Mouse (Mus musculus): ENCODE measurements around the gene Jsrp1. TPM values are rescaled to one million over a fixed set of nuclear protein-coding genes. Genes with fewer than 3 reads are reported as not detected.

Jsrp1 gene
- polyA plus RNA-seq, 1 experiment from 2014 or later: 0.83 TPM

DNA sequence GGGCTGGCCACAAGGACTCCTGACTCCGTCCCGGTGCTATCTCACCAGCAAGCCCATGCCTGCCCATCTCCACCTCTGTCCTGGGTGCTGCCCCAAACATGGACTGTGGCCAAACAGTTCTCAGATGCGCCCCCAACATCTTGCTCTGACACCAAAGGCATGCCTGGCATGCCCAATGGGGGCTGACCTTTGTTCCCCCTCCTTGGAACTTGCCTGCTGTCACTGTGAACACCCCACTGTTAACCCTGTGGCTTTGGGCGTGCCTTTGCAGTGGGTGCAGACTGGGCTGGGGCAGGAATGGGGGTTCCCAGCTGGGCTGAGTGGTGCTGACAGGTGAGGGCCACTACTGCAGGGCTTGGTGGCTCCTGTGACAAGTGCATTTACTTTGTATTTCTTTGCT, 19.5 kb downstream of the Jsrp1 start:
- ATAC-seq (ENCODE audit: low FRiP score): no peak
- no peaks in the 10 kb centered on the region for H3K9me3 ChIP-seq (replicated peaks)
- no peak overlapping the region for H3K4me2 ChIP-seq (replicated peaks)
- no peaks in the 10 kb centered on the region for H3K27me3 ChIP-seq
- no peak overlapping the region for H3K4me3 ChIP-seq
- H3K9ac ChIP-seq: no peak overlapping the region
- WGBS: 92% methylated on average over 4 of the region's 4 CpGs
- H3K36me3 ChIP-seq: peaks cover 73% of the 10 kb centered on the region
- H3K4me1 ChIP-seq: peaks cover 16% of the 10 kb centered on the region
- H3K27ac ChIP-seq: no peak overlapping the region

DNA sequence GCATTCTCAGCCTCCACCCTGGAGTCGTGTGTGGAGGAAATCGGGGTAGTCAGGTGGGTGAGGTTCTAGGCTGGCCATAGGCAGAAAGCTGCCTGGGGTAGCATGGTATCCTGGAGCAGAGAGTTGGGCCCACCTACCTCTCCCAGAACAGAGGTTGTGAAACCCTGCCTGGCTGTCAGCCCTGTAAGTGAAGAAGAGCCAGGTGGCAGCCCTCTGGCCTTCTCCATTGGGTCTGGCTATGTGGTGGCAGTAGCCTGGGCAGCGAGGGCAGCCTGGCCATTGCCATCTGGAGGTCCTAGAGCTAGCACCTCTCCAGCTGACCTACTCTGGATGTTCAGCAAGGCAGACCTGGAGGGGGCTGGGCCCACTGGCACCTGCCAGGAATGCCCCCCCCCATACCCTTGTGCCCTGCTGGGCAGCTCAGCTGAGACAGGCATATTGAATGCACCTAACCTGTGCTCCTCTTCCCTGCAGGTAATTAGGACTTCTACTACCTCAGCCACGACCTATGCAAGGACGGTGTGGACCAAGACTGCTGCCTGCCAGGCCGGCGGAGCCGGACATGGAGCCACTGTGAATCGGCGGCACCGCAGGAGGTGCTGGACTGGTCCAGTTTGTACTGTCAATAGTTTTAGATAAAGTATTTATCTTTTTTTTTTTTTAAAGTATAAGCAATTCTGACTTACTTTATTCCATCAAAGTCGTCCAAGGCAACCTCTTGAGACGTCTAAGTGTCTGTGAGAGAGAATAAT, 20.1 kb downstream of the Jsrp1 start:
- no peak overlapping the region for H3K4me3 ChIP-seq
- H3K9me3 ChIP-seq (replicated peaks): no peaks in the 10 kb centered on the region
- H3K27me3 ChIP-seq: no peaks in the 10 kb centered on the region
- peaks cover 16% of the 10 kb centered on the region for H3K4me1 ChIP-seq
- H3K4me2 ChIP-seq (replicated peaks): no peak overlapping the region
- 88% methylated on average over 13 of the region's 13 CpGs for WGBS
- H3K9ac ChIP-seq: no peak overlapping the region
- no peak overlapping the region for H3K27ac ChIP-seq
- ATAC-seq (ENCODE audit: low FRiP score): no peak
- H3K36me3 ChIP-seq: peaks cover 79% of the 10 kb centered on the region

DNA sequence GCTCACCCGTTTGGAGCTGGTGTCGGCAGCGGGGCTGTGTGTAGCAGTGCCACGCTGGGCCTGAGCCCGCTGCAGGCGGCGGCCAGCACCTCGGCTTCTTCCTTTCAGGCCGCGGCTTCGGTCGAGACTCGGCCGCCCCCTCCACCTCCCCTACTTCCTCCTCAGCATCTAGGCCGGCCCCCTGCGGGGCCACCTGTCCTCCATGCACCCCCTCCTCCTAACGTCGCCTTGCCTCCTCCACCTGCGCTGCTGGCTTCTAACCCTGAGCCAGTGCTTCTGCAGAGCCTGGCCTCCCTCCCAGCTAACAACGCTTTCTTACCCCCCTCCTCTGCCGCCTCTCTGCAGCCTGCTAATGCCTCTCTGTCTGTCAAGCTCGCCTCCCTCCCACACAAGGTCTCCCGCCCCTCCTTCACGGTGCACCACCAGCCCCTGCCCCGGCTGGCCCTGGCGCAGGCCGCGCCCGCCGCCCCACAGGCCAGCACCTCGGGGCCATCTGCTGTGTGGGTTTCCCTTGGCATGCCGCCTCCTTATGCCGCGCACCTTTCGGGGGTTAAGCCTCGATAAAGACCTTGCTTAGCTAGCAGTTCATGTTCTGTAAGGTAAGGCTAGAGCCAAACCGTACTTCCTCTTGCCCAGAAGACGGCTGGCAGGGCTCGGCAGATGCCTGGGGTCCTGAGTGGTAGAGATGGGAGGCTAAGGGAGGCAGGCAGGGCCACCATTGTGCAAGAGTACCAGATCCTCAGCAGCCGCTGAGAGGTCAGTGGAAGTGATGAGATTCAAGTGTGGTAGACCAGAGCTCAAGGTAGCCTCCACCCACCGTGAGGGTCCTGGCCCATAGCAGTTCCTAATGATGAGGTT, 20.9 kb downstream of the Jsrp1 start:
- H3K27ac ChIP-seq: no peak overlapping the region
- no peak for ATAC-seq (ENCODE audit: low FRiP score)

GRCm38 (mm10) chr10:80791476-80792174, 21.7 kb downstream of the Jsrp1 start:
- Histone ChIP-seq H3K4me2 (replicated peaks) (no peak overlapping the region), H3K4me3 (no peak overlapping the region), H3K27ac (no peak overlapping the region), H3K4me1 (peaks cover 8% of the 10 kb centered on the region), H3K36me3 (peaks cover 93% of the 10 kb centered on the region), H3K27me3 (no peaks in the 10 kb centered on the region), H3K9me3 (replicated peaks) (no peaks in the 10 kb centered on the region), H3K9ac (no peak overlapping the region)
- no peak for ATAC-seq (ENCODE audit: low FRiP score)
- WGBS: 87% methylated on average over 33 of the region's 33 CpGs

More for the DNA sequence above, 20.9 kb downstream of the Jsrp1 start:
- Histone ChIP-seq H3K9me3 (replicated peaks) (no peaks in the 10 kb centered on the region), H3K9ac (no peak overlapping the region), H3K4me3 (no peak overlapping the region), H3K36me3 (peaks cover 87% of the 10 kb centered on the region), H3K4me2 (replicated peaks) (no peak overlapping the region), H3K27me3 (no peaks in the 10 kb centered on the region), H3K4me1 (peaks cover 15% of the 10 kb centered on the region)
- 70% methylated on average over 41 of the region's 41 CpGs for WGBS

GRCm38 (mm10) chr10:80790761-80791404, 22.4 kb downstream of the Jsrp1 start:
- H3K36me3 ChIP-seq: peaks cover 94% of the 10 kb centered on the region
- H3K27ac ChIP-seq: no peak overlapping the region
- H3K9me3 ChIP-seq (replicated peaks): no peaks in the 10 kb centered on the region
- WGBS: 91% methylated on average over 19 of the region's 19 CpGs
- no peak overlapping the region for H3K4me3 ChIP-seq
- no peak overlapping the region for H3K9ac ChIP-seq
- peaks cover 2% of the 10 kb centered on the region; the same call in 1 of the 2 replicates for H3K4me1 ChIP-seq
- no peaks in the 10 kb centered on the region for H3K27me3 ChIP-seq
- ATAC-seq (ENCODE audit: low FRiP score): no peak
- no peak overlapping the region for H3K4me2 ChIP-seq (replicated peaks)

- ATAC-seq (ENCODE audit: low FRiP score): no peak
- no peak overlapping the region for H3K9ac ChIP-seq
- 87% methylated on average over 2 of the region's 2 CpGs for WGBS
- H3K4me1 ChIP-seq: no peaks in the 10 kb centered on the region
- no peaks in the 10 kb centered on the region for H3K9me3 ChIP-seq (replicated peaks)
- no peak overlapping the region for H3K4me3 ChIP-seq
- H3K36me3 ChIP-seq: peaks cover 95% of the 10 kb centered on the region
- H3K27ac ChIP-seq: no peak overlapping the region
- H3K27me3 ChIP-seq: no peaks in the 10 kb centered on the region
- H3K4me2 ChIP-seq (replicated peaks): no peak overlapping the region
These were observed 25.8 kb downstream of the Jsrp1 start for GRCm38 (mm10) chr10:80787517-80787916.

DNA sequence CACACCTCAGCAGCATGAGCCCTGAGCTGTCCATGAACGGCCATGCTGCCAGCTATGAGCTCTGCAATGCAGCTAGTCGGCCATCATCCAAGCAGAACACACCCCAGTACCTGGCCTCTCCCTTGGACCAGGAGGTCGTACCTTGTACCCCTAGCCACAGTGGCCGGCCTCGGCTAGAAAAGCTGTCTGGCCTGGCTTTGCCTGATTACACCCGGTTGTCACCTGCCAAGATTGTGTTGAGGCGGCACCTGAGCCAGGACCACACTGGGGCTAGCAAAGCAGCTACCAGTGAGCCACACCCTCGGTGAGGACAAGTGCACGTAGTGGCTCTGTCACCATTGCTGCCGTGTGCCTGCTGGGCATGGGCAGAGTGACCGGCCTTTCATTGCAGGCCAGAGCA, 27.3 kb downstream of the Jsrp1 start:
- WGBS: 97% methylated on average over 11 of the region's 11 CpGs
- Histone ChIP-seq H3K4me3 (no peak overlapping the region), H3K9ac (no peak overlapping the region), H3K27me3 (no peaks in the 10 kb centered on the region), H3K4me2 (replicated peaks) (no peak overlapping the region), H3K27ac (no peak overlapping the region), H3K36me3 (peaks cover 95% of the 10 kb centered on the region), H3K9me3 (replicated peaks) (no peaks in the 10 kb centered on the region), H3K4me1 (no peaks in the 10 kb centered on the region)
- no peak for ATAC-seq (ENCODE audit: low FRiP score)

- H3K27me3 ChIP-seq: no peaks in the 10 kb centered on the region
- H3K4me2 ChIP-seq (replicated peaks): no peak overlapping the region
- no peak overlapping the region for H3K27ac ChIP-seq
- no peak overlapping the region for H3K9ac ChIP-seq
- no peak for ATAC-seq (ENCODE audit: low FRiP score)
- 59% methylated on average over 12 of the region's 12 CpGs for WGBS
- H3K4me3 ChIP-seq: no peak overlapping the region
- H3K36me3 ChIP-seq: peaks cover 96% of the 10 kb centered on the region
- no peaks in the 10 kb centered on the region for H3K4me1 ChIP-seq
- H3K9me3 ChIP-seq (replicated peaks): no peaks in the 10 kb centered on the region
These were observed 28.4 kb downstream of the Jsrp1 start for GRCm38 (mm10) chr10:80784871-80785270.

DNA sequence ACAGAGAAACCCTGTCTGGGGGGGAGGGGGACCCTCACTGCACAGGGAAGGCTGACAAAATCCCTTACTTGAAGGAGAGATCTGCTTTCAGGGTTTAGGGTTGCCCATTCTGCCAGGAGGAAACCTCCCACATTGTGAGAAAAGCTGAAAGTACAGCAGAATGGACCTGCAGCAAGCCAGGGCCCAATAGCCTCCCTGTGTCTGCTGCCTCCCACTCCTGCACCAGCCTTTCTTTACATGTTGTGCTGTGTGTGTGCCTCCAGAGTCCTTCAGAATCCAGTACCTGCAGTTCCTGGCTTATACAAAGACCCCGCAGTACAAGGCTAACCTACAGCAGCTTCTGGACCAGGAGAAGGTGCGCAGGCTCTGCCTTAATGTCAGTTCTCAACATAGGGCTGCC, 29.0 kb downstream of the Jsrp1 start:
- WGBS: 97% methylated on average over 2 of the region's 2 CpGs
- Histone ChIP-seq H3K9me3 (replicated peaks) (no peaks in the 10 kb centered on the region), H3K36me3 (peaks cover 98% of the 10 kb centered on the region), H3K4me2 (replicated peaks) (no peak overlapping the region), H3K4me1 (no peaks in the 10 kb centered on the region), H3K4me3 (no peak overlapping the region), H3K27ac (no peak overlapping the region), H3K9ac (no peak overlapping the region), H3K27me3 (no peaks in the 10 kb centered on the region)
- no peak for ATAC-seq (ENCODE audit: low FRiP score)

- Histone ChIP-seq H3K9ac (no peak overlapping the region), H3K27ac (no peak overlapping the region), H3K4me1 (no peaks in the 10 kb centered on the region), H3K4me3 (no peak overlapping the region), H3K9me3 (replicated peaks) (no peaks in the 10 kb centered on the region), H3K36me3 (peaks cover 97% of the 10 kb centered on the region), H3K4me2 (replicated peaks) (no peak overlapping the region), H3K27me3 (no peaks in the 10 kb centered on the region)
- ATAC-seq (ENCODE audit: low FRiP score): no peak
These were observed 33.7 kb downstream of the Jsrp1 start for GRCm38 (mm10) chr10:80779565-80779964.

DNA sequence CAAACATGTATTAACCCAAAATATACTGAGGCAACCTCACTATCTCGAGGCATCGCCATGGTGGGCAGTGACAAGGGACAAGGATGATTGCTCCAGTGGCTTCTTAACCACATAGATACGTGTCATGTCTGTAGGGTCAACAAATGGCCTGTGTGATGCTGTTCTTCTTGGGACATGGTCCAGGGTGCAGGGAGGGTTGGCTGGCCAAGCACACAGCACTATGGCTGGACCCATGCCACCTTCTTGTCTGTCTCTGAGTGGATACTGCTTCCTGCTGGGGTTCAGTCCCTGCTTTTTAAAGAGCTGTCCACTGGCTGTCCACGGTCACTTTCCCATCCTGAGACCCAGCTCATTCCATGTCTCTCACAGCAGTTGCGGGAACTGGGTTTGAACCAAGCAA, 36.2 kb downstream of the Jsrp1 start:
- no peak overlapping the region for H3K27ac ChIP-seq
- H3K4me1 ChIP-seq: 0 out of 2 replicates have a peak, but pooled peaks cover 2% of the 10 kb centered on the region
- H3K27me3 ChIP-seq: no peaks in the 10 kb centered on the region
- H3K9me3 ChIP-seq (replicated peaks): no peaks in the 10 kb centered on the region
- 96% methylated on average over 5 of the region's 5 CpGs for WGBS
- ATAC-seq (ENCODE audit: low FRiP score): no peak
- no peak overlapping the region for H3K4me3 ChIP-seq
- H3K36me3 ChIP-seq: peaks cover 97% of the 10 kb centered on the region
- no peak overlapping the region for H3K9ac ChIP-seq
- H3K4me2 ChIP-seq (replicated peaks): no peak overlapping the region

DNA sequence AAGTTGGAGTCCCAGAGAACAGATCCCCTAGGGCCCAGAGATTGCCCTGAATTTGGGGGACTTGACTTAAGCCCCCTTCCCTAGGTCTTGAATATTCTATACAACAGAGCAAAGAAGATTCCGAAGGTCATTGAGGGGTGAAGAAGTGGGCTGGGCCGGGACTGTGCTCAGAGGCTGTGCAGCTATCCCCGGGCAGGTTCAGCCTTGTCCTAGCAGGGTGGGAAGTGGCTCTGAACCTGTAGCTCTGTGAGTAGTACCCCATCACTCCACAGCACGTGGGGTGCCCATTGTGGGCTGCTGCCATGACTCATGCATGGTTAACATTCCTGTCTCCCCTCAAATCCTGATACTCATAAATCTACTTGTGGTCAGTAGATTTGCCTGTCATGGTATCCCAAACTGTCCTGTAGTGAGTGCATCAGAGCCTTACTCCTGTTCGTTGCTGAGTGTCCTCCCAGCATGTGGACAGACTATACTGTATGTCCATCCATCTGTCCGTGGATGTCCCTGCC, 36.9 kb downstream of the Jsrp1 start:
- 87% methylated on average over 6 of the region's 6 CpGs for WGBS
- no peaks in the 10 kb centered on the region for H3K27me3 ChIP-seq
- H3K4me2 ChIP-seq (replicated peaks): no peak overlapping the region
- no peak overlapping the region for H3K4me3 ChIP-seq
- 0 out of 2 replicates have a peak, but pooled peaks cover 2% of the 10 kb centered on the region for H3K4me1 ChIP-seq
- peaks cover 97% of the 10 kb centered on the region for H3K36me3 ChIP-seq
- ATAC-seq (ENCODE audit: low FRiP score): no peak
- no peak overlapping the region for H3K27ac ChIP-seq
- H3K9ac ChIP-seq: no peak overlapping the region
- no peaks in the 10 kb centered on the region for H3K9me3 ChIP-seq (replicated peaks)

Data from hindbrain, embryonic 12.5 days (tissue).